Mouse (Mus musculus): ENCODE data around the gene Ibsp. TPM values are rescaled to one million over a fixed set of nuclear protein-coding genes. Genes with fewer than 3 reads are reported as not detected.

Ibsp gene
- polyA plus RNA-seq (2017; shearing (Covaris generic)) = not detected

DNA sequence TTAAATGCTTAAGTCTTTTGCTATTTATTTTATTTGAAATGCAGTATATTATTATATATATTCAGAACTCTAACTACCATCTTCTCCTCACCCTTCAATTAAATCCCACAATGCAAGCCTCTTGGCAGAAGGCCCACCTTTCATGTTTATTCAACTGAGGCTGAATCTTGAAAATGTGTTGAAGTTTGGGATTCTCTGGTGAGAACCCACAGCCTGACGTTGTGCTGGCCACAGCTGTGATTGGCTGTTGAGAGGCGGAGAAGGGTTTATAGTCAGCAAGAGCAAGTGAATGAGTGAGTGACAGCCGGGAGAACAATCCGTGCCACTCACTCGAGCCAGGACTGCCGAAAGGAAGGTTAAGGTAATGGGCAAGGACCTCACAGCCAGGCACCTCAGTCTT lies at the start of gene Ibsp:
Gene Ibsp, plus strand, starts transcription at position 178 of the 400 bp plus-strand sequence.

DNA sequence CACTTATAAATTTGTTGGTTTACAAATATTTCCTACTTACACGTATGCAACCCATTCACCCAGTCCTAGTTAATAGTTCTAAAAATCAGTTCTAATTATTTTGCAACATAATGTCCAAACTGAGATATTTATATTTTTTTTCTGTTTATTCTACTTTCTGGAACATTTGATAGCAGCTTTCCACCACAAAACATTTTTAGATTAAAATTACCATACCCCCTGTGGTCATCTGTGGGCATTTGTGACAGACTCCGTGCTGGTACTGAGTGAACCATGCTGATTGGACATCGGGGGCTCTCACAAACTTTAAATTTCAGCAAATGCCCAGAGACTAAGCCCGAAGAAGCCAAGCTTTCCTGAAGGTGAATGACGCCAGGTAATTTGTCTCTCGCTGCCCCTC lies 26.1 kb downstream of the Ibsp start, which contains the start of gene Mepe:
Gene Mepe, plus strand, starts transcription at position 301 of the 400 bp plus-strand sequence.

Other genes with a start within 250 kb of the Ibsp start
- not detected for gene Gm17660, start 221.6 kb upstream of the Ibsp start, polyA plus RNA-seq (2017; shearing (Covaris generic))
- not detected for gene Sparcl1, start 185.4 kb upstream of the Ibsp start, polyA plus RNA-seq (2017; shearing (Covaris generic))
- not detected for gene Dspp, start 128.5 kb upstream of the Ibsp start, polyA plus RNA-seq (2017; shearing (Covaris generic))
- gene Dmp1, start 96.6 kb upstream of the Ibsp start, polyA plus RNA-seq (2017; shearing (Covaris generic)) = not detected
- gene Mepe, start 26.2 kb downstream of the Ibsp start, polyA plus RNA-seq (2017; shearing (Covaris generic)) = not detected
- gene Spp1, start 135.9 kb downstream of the Ibsp start, polyA plus RNA-seq (2017; shearing (Covaris generic)) = not detected
- 0.11 TPM for gene Pkd2, start 160.3 kb downstream of the Ibsp start, polyA plus RNA-seq (2017; shearing (Covaris generic))
- 21.5 TPM for gene BC005561, start 209.2 kb downstream of the Ibsp start, polyA plus RNA-seq (2017; shearing (Covaris generic))